Mouse (Mus musculus): Measurements from ENCODE around the gene Gm8369. TPM values are rescaled to one million over a fixed set of nuclear protein-coding genes. Genes with fewer than 3 reads are reported as not detected.
"Not testable (repeated sequence)": the region's sequence is repeated elsewhere in the genome, so short reads cannot be mapped to it uniquely, and the experiment has no call there.

Gene Gm8369
- 100 to 1,000 TPM in 1 of 26 experiments, 10 to 100 TPM in 21, 1 to 10 TPM in 4; 2.7 to 111 (median 42.1) TPM for total RNA-seq (2018; cell fraction: chromatin; rRNA removed)
- total RNA-seq (2018; cell fraction: cytosol; rRNA removed): 1 to 10 TPM in 22 of 26 experiments, under 1 TPM in 4; 0.85 to 8.7 (median 3.2) TPM
- total RNA-seq (2018; cell fraction: nucleus; rRNA removed): 10 to 100 TPM in 22 of 26 experiments, 1 to 10 TPM in 4; 1.7 to 88.4 (median 28.7) TPM
- 0.80 to 5.0 TPM (median 2.0 TPM) in 3 replicates for polyA plus RNA-seq (2018)

DNA sequence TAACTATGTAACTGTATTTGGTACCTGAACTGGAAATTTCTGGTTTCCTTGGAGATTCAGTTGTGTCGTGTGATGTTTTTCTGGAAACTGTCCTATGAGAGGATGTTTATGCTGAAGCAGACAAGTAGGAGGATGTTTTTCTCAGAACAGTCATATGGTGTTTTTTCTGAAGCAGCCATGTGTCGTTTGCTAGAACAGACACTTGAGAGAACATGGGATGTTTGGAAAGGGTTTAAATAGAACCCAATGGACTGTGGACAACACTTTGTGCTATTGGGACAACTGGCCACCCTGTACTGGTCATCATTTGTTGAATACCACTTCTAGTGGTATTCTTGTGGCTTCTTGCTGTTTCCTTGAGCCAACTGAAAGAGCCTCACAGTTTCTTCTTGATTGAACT lies at the start of gene Gm8369:
TSS of gene Gm8369 (plus strand) at position 193 of the 400 bp plus-strand sequence.
- WGBS (ENCODE audit: missing documents): 76% methylated on average over 2 of the region's 2 CpGs
- Histone ChIP-seq H3K36me3 (ENCODE audit: inconsistent target) (peaks cover 19% of the 10 kb centered on the region), H3K27ac (no peak within 1 kb of the TSS)

GRCm38 (mm10) chr19:11443338-11443737 lies 42.4 kb upstream of the Gm8369 start, which contains the start of gene Ms4a4b:
Gene Ms4a4b, plus strand, starts transcription at chr19:11443553.
- Histone ChIP-seq H3K4me3 (ENCODE audit: inconsistent target) (no peak within 1 kb of the TSS), H3K27ac (no peak within 1 kb of the TSS), H3K79me2 (ENCODE audit: inconsistent target) (no peaks in the 10 kb centered on the region), H3K36me3 (ENCODE audit: inconsistent target) (no peaks in the 10 kb centered on the region)

More for the DNA sequence above, at the start of gene Gm8369:
- Histone ChIP-seq H3K79me2 (ENCODE audit: inconsistent target) (no peaks in the 10 kb centered on the region), H3K4me3 (ENCODE audit: inconsistent target) (no peak within 1 kb of the TSS)

DNA sequence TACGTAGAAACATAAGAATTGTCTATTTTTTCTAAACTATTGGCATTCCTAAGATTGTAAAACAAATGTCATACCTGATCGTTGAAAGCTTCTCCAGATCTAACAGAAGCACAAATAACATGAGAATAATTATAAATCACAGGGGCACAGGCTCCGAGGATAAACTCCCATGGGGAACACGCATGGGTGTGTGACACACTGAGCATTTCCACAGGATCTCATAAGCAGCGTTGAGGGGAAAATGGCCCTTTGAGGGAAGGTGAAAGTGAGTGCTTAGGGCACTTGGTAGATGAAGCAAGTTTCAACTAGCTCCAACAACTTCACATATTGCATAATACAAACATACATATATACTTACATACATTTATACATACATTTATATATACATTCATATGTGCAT lies 41.8 kb upstream of the Gm8369 start:
- H3K4me3 ChIP-seq (ENCODE audit: inconsistent target): no peak overlapping the region

DNA sequence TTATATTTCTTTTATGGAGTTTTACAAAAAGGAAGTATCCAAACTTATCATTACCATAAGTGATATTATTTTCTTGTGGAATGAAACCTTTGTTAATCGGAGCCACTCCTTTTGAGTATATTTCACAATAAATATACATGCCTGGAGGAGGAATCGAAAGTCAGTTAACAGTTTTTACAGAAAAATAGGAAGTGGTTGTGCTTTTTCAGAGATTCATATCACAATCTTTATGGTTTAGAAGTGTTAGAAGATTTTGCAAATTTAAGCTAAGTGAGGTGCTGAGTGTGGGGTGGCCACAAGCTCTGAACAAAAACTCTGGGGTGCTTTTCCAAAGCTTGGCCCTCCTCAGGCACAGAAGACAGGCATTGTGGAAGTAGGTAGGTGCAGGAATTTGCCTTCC lies 38.5 kb upstream of the Gm8369 start:
- H3K27ac ChIP-seq: peak overlapping the region; percentile 90
- 0% methylated on average over 2 of the region's 2 CpGs for WGBS (ENCODE audit: missing documents)
- H3K4me3 ChIP-seq (ENCODE audit: inconsistent target): no peak overlapping the region
- H3K79me2 ChIP-seq (ENCODE audit: inconsistent target): no peaks in the 10 kb centered on the region
- no peaks in the 10 kb centered on the region for H3K36me3 ChIP-seq (ENCODE audit: inconsistent target)

More for the DNA sequence above, 41.8 kb upstream of the Gm8369 start:
- 92% methylated on average over 5 of the region's 5 CpGs for WGBS (ENCODE audit: missing documents)
- Histone ChIP-seq H3K36me3 (ENCODE audit: inconsistent target) (no peaks in the 10 kb centered on the region), H3K79me2 (ENCODE audit: inconsistent target) (no peaks in the 10 kb centered on the region), H3K27ac (no peak overlapping the region)

GRCm38 (mm10) chr19:11459041-11459440 lies 26.7 kb upstream of the Gm8369 start:
- not testable (repeated sequence) for H3K36me3 ChIP-seq (ENCODE audit: inconsistent target); H3K27ac ChIP-seq; H3K4me3 ChIP-seq (ENCODE audit: inconsistent target)
- H3K79me2 ChIP-seq (ENCODE audit: inconsistent target): peaks cover 13% of the 10 kb centered on the region; the same call in 1 of the 2 replicates
- 100% methylated on average over 2 of the region's 4 CpGs for WGBS (ENCODE audit: missing documents)

GRCm38 (mm10) chr19:11464795-11465194 lies 20.9 kb upstream of the Gm8369 start:
- 0% methylated on average over 1 of the region's 1 CpGs for WGBS (ENCODE audit: missing documents)
- peak overlapping the region; percentile 19; the same call in 1 of the 2 replicates for H3K4me3 ChIP-seq (ENCODE audit: inconsistent target)
- H3K36me3 ChIP-seq (ENCODE audit: inconsistent target): not testable (repeated sequence)
- peak overlapping the region; percentile 68 for H3K27ac ChIP-seq
- peaks cover 23% of the 10 kb centered on the region for H3K79me2 ChIP-seq (ENCODE audit: inconsistent target)

DNA sequence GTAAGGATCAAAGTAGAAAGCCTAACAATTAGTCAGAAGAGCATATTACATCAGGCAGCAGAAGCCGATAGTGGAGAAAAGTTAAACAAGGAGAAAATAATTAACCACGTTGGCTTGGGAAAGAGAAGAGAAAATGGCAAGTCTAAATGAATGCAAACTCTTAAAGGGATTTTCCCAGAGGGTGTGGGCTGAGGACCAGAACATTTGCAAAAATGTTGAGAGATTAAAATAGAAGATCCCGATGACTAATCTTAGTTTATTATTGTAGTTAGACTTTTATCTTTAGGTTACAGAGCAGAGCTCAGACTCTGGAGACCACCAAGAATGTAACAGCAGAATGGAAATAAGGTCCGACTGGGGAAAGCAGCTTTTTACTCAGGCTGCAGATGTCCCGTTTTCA lies 19.3 kb upstream of the Gm8369 start:
- no peak overlapping the region for H3K27ac ChIP-seq
- H3K36me3 ChIP-seq (ENCODE audit: inconsistent target): no peaks in the 10 kb centered on the region
- H3K4me3 ChIP-seq (ENCODE audit: inconsistent target): no peak overlapping the region
- 91% methylated on average over 5 of the region's 5 CpGs for WGBS (ENCODE audit: missing documents)
- H3K79me2 ChIP-seq (ENCODE audit: inconsistent target): peaks cover 40% of the 10 kb centered on the region

GRCm38 (mm10) chr19:11468361-11468760 lies 17.4 kb upstream of the Gm8369 start:
- peak overlapping the region; percentile 96 for H3K27ac ChIP-seq
- H3K36me3 ChIP-seq (ENCODE audit: inconsistent target); H3K4me3 ChIP-seq (ENCODE audit: inconsistent target): not testable (repeated sequence)
- WGBS (ENCODE audit: missing documents): 13% methylated on average over 1 of the region's 1 CpGs
- peaks cover 49% of the 10 kb centered on the region for H3K79me2 ChIP-seq (ENCODE audit: inconsistent target)

- peaks cover 49% of the 10 kb centered on the region for H3K79me2 ChIP-seq (ENCODE audit: inconsistent target)
- H3K36me3 ChIP-seq (ENCODE audit: inconsistent target): not testable (repeated sequence)
- 2% methylated on average over 4 of the region's 4 CpGs for WGBS (ENCODE audit: missing documents)
- H3K27ac ChIP-seq: peak within 1 kb of the TSS; percentile 96
- peak within 1 kb of the TSS; percentile 62 for H3K4me3 ChIP-seq (ENCODE audit: inconsistent target)
Observed at GRCm38 (mm10) chr19:11469215-11469614, 16.5 kb upstream of the Gm8369 start, which contains the start of gene Ms4a6c. Gene Ms4a6c, plus strand, starts transcription at chr19:11469366.

DNA sequence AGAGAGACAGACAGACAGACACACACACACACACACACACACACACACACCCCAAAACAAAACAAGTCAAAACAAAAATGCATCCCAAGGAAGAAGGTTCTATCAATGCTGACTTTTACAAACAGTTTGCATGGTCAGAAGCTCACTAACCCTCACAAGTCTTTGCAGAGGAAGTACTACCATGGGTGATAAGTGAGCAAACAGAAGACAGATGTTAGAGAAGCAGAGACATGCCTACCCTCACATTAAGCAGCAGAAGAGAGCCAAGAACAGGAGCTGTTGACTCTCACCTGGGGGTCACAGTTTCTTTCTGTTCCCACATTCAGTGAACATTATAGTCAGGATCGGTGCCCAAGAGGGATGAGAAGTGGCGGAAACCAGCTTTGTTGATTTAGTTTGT lies 6.0 kb upstream of the Gm8369 start:
- peaks cover 57% of the 10 kb centered on the region for H3K36me3 ChIP-seq (ENCODE audit: inconsistent target)
- WGBS (ENCODE audit: missing documents): 96% methylated on average over 2 of the region's 2 CpGs
- H3K4me3 ChIP-seq (ENCODE audit: inconsistent target): no peak overlapping the region
- peaks cover 12% of the 10 kb centered on the region; the same call in 1 of the 2 replicates for H3K79me2 ChIP-seq (ENCODE audit: inconsistent target)
- no peak overlapping the region for H3K27ac ChIP-seq

GRCm38 (mm10) chr19:11482684-11483083 lies 3.1 kb upstream of the Gm8369 start:
- H3K27ac ChIP-seq: no peak overlapping the region
- H3K79me2 ChIP-seq (ENCODE audit: inconsistent target): no peaks in the 10 kb centered on the region
- 96% methylated on average over 2 of the region's 2 CpGs for WGBS (ENCODE audit: missing documents)
- no peak overlapping the region for H3K4me3 ChIP-seq (ENCODE audit: inconsistent target)
- peaks cover 31% of the 10 kb centered on the region for H3K36me3 ChIP-seq (ENCODE audit: inconsistent target)

DNA sequence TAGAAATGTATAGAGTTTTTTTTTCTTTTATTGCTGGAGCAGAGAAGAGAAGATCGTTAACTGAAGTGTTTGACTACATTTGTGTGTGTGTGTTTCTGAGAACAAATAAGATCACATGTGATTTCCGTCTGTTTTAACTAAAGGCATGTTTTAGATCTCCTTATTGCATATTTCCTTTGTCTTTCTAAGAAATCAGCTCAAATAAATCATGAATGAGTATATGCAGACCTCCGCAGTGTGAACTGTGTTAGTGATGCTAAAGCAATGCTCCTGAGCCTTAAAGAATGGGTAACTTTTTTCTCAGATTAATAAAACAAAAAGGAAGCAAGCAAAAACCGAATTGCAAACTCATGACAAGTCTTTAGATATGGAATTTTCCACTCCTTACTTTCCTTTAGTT lies 1.8 kb upstream of the Gm8369 start:
- 73% methylated on average over 4 of the region's 4 CpGs for WGBS (ENCODE audit: missing documents)
- peaks cover 31% of the 10 kb centered on the region for H3K36me3 ChIP-seq (ENCODE audit: inconsistent target)
- H3K79me2 ChIP-seq (ENCODE audit: inconsistent target): no peaks in the 10 kb centered on the region
- no peak overlapping the region for H3K27ac ChIP-seq
- no peak overlapping the region for H3K4me3 ChIP-seq (ENCODE audit: inconsistent target)

DNA sequence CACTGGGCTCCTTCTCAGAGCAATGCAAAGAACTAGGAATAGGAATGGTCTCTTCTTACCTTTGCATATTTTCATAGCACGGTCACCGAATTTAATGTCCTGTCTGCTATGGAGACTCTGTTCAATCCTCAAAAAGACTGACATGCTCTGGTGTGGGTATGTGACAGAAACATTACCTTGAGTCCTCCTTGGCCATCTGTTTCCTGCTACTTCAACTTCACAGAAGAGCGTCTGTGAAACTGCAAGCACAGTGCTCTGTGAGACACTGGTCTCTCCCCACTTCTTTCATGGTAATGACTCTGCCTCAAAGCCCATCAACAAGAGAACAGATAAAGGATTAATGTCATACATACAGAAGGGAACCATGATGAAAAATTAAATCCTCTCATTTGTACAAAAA lies 1.4 kb upstream of the Gm8369 start:
- H3K79me2 ChIP-seq (ENCODE audit: inconsistent target): no peaks in the 10 kb centered on the region
- H3K4me3 ChIP-seq (ENCODE audit: inconsistent target): no peak overlapping the region
- H3K27ac ChIP-seq: no peak overlapping the region
- 43% methylated on average over 3 of the region's 3 CpGs for WGBS (ENCODE audit: missing documents)
- peaks cover 31% of the 10 kb centered on the region for H3K36me3 ChIP-seq (ENCODE audit: inconsistent target)

GRCm38 (mm10) chr19:11485266-11485665 lies 472 bp upstream of the Gm8369 start:
- no peak overlapping the region for H3K27ac ChIP-seq
- WGBS (ENCODE audit: missing documents): 45% methylated on average over 2 of the region's 3 CpGs

GRCm38 (mm10) chr19:11486599-11486998 lies 861 bp downstream of the Gm8369 start:
- no peak overlapping the region for H3K27ac ChIP-seq
- H3K4me3 ChIP-seq (ENCODE audit: inconsistent target): no peak overlapping the region
- no peaks in the 10 kb centered on the region for H3K79me2 ChIP-seq (ENCODE audit: inconsistent target)
- peaks cover 12% of the 10 kb centered on the region; the same call in 1 of the 2 replicates for H3K36me3 ChIP-seq (ENCODE audit: inconsistent target)
- WGBS (ENCODE audit: missing documents): 81% methylated on average over 1 of the region's 1 CpGs

More at GRCm38 (mm10) chr19:11485266-11485665, 472 bp upstream of the Gm8369 start:
- peaks cover 23% of the 10 kb centered on the region for H3K36me3 ChIP-seq (ENCODE audit: inconsistent target)
- H3K4me3 ChIP-seq (ENCODE audit: inconsistent target): no peak overlapping the region
- no peaks in the 10 kb centered on the region for H3K79me2 ChIP-seq (ENCODE audit: inconsistent target)

All from macrophage (primary cell).